Mouse (Mus musculus) embryonic facial prominence, embryonic 14.5 days (tissue): Measurements from ENCODE around the gene Poln. TPM values are rescaled to one million over a fixed set of nuclear protein-coding genes. Genes with fewer than 3 reads are reported as not detected.

Experiments
- ATAC-seq: fragments of 200-750 bp; cut with Nextera tagmentation; 2 replicates; pipeline ENCODE4 v1.8.0; 2017; ENCODE audit warnings: low read depth, moderate number of reproducible peaks, moderate TSS enrichment
- DNase-seq: peaks from one replicate; pipeline ENCODE4 v3.0.0-alpha.2; 2015; ENCODE audit warnings: low spot score
- H3K27ac ChIP-seq: fragments of 300-500 bp; sonication (generic); replicated peaks from 2 replicates; pipeline ENCODE4 v1.5.1; 2014; ENCODE audit warnings: low read depth, mild to moderate bottlenecking, low read length, moderate library complexity
- H3K27me3 ChIP-seq: fragments of 300-500 bp; sonication (generic); replicated peaks from 2 replicates; pipeline ENCODE4 v1.6.1; 2014; ENCODE audit warnings: low read length; ENCODE audit not compliant: control insufficient read depth, insufficient read depth
- H3K36me3 ChIP-seq: fragments of 300-500 bp; sonication (generic); 2 replicates; pipeline ENCODE4 v1.6.1; 2014; ENCODE audit warnings: low read length, mixed read lengths; ENCODE audit not compliant: control insufficient read depth, insufficient read depth
- H3K4me1 ChIP-seq: fragments of 300-500 bp; sonication (generic); 2 replicates; pipeline ENCODE4 v1.6.1; 2014; ENCODE audit warnings: antibody characterized with exemption, low read length; ENCODE audit not compliant: control insufficient read depth, insufficient read depth
- H3K4me2 ChIP-seq: fragments of 300-500 bp; sonication (generic); 2 replicates; pipeline ENCODE4 v1.6.1; 2014; ENCODE audit warnings: low read depth, mild to moderate bottlenecking, low read length, moderate library complexity, mixed read lengths
- H3K4me3 ChIP-seq: fragments of 300-500 bp; sonication (generic); 2 replicates; pipeline ENCODE4 v1.5.1; 2014; ENCODE audit warnings: low read depth, mild to moderate bottlenecking, low read length
- H3K9ac ChIP-seq: fragments of 300-500 bp; sonication (generic); 2 replicates; pipeline ENCODE4 v1.6.1; 2014; ENCODE audit warnings: low read depth, mild to moderate bottlenecking, low read length, moderate library complexity, mixed read lengths
- H3K9me3 ChIP-seq: fragments of 300-500 bp; sonication (generic); 2 replicates; pipeline ENCODE4 v1.6.1; 2016; ENCODE audit warnings: low read length; ENCODE audit not compliant: control insufficient read depth
- WGBS: fragments of 180-500 bp; shearing (Covaris S2); extraction: QIAGEN DNeasy Blood & Tissue Kit; methylation state at CpG from one replicate; pipeline ENCODE4 v1.1.7; 2014; 5-methylcytosine and 5-hydroxymethylcytosine counted together
- polyA plus RNA-seq: library from polyadenylated mRNA; unstranded; fragments of >200 nt; fragmentation: Nextera tagmentation; extraction: Ambion mirVana; gene quantifications from 2 replicates; pipeline ENCODE4 v1.2.1, GENCODE M21; 2014

Poln gene
- polyA plus RNA-seq, 1 experiment from 2014 or later: 1.9 TPM

GRCm38 (mm10) chr5:34018968-34019367 lies 150.3 kb downstream of the Poln start:
- no peak overlapping the region for H3K9ac ChIP-seq
- H3K27me3 ChIP-seq: no peaks in the 10 kb centered on the region
- DNase-seq (no peak), ATAC-seq (no peak)
- no peak overlapping the region for H3K4me3 ChIP-seq
- no peak overlapping the region for H3K27ac ChIP-seq
- 77% methylated on average over 4 of the region's 4 CpGs for WGBS
- no peak overlapping the region for H3K4me2 ChIP-seq
- H3K9me3 ChIP-seq: no peaks in the 10 kb centered on the region
- H3K36me3 ChIP-seq: no peaks in the 10 kb centered on the region
- no peaks in the 10 kb centered on the region for H3K4me1 ChIP-seq

DNA sequence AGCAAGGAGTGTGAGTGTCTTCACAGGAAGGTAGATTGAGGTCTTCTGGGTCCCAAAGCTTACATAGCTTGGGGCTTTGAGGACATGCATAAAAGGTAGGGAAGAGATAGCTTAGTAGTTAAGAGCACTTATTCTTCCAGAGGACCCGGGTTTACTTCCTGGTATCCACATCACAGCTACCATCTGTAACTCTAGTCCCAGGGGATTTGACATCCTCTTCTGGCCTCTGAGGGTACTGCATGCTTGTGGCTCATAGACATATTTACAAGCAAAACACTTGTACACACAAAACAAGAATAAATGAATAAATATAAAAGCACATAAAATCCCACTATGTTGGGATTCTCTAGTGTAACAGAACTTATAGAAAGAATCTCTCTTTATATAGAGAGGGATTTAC lies 154.6 kb downstream of the Poln start:
- no peak for DNase-seq
- H3K27ac ChIP-seq: no peak overlapping the region

GRCm38 (mm10) chr5:34007392-34007941 lies 161.8 kb downstream of the Poln start:
- 80% methylated on average over 4 of the region's 4 CpGs for WGBS
- Histone ChIP-seq H3K36me3 (no peaks in the 10 kb centered on the region), H3K4me1 (no peaks in the 10 kb centered on the region), H3K4me3 (no peak overlapping the region), H3K27ac (no peak overlapping the region), H3K4me2 (no peak overlapping the region), H3K27me3 (no peaks in the 10 kb centered on the region), H3K9me3 (no peaks in the 10 kb centered on the region), H3K9ac (no peak overlapping the region)
- no peak for DNase-seq
- ATAC-seq: no peak

More for the DNA sequence above, 154.6 kb downstream of the Poln start:
- Histone ChIP-seq H3K9me3 (no peaks in the 10 kb centered on the region), H3K9ac (no peak overlapping the region), H3K4me2 (no peak overlapping the region), H3K4me3 (no peak overlapping the region), H3K36me3 (no peaks in the 10 kb centered on the region), H3K27me3 (no peaks in the 10 kb centered on the region), H3K4me1 (no peaks in the 10 kb centered on the region)
- WGBS: 50% methylated on average over 1 of the region's 1 CpGs
- no peak for ATAC-seq

DNA sequence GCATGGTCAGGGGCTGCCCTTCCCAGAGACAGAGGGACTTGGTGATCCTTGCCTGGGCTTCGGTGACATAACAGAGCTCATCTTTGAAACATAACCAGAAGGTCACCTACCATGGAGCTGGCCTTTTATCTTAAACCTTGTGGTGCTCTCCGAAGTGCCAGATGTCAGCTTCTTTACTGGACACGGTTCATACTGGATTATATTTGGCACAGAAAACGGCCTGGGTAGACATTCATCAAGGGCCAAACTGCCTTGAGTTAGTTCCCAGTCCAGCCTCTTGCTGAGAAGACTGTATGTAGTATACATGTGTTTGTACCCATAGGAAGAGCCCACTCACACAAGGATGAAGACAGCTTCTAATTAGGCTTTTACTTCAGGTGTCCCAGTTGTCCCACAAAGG lies 162.4 kb downstream of the Poln start:
- WGBS: 77% methylated on average over 4 of the region's 4 CpGs
- Histone ChIP-seq H3K4me3 (no peak overlapping the region), H3K4me1 (no peaks in the 10 kb centered on the region), H3K36me3 (no peaks in the 10 kb centered on the region), H3K27me3 (no peaks in the 10 kb centered on the region), H3K9me3 (no peaks in the 10 kb centered on the region), H3K27ac (no peak overlapping the region), H3K9ac (no peak overlapping the region), H3K4me2 (no peak overlapping the region)
- ATAC-seq (no peak), DNase-seq (no peak)

DNA sequence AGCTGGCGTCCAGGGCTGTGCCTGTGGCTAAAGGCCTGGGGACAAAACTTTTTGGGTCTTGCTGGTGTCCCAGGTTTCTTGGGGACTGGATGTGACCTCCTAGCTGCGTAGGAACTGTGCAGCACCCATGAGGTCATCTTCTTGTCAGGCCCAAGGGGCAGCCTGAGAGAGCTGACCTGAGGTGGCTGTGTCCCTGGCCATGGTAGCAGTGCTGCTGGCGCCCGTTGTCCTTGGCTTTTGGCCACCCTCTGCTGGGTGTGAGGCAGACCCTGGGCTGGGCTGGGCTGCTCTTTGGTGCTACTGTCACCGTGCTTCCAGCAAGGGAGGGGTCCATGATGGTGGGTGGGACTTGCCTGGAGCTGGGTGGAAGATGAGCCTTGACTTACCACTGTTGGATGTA lies 164.6 kb downstream of the Poln start:
- H3K9me3 ChIP-seq: no peaks in the 10 kb centered on the region
- H3K4me2 ChIP-seq: no peak overlapping the region
- DNase-seq: no peak
- no peak overlapping the region for H3K27ac ChIP-seq
- no peak overlapping the region for H3K9ac ChIP-seq
- no peaks in the 10 kb centered on the region for H3K36me3 ChIP-seq
- 83% methylated on average over 5 of the region's 5 CpGs for WGBS
- no peak for ATAC-seq
- peaks cover 2% of the 10 kb centered on the region; the same call in 1 of the 2 replicates for H3K27me3 ChIP-seq
- no peaks in the 10 kb centered on the region for H3K4me1 ChIP-seq
- no peak overlapping the region for H3K4me3 ChIP-seq

GRCm38 (mm10) chr5:34002636-34003035 lies 166.6 kb downstream of the Poln start:
- WGBS: 88% methylated on average over 4 of the region's 4 CpGs
- Histone ChIP-seq H3K27ac (no peak overlapping the region), H3K36me3 (no peaks in the 10 kb centered on the region), H3K9me3 (no peaks in the 10 kb centered on the region), H3K4me1 (no peaks in the 10 kb centered on the region; the same call in 1 of the 2 replicates), H3K4me2 (no peak overlapping the region), H3K9ac (no peak overlapping the region), H3K27me3 (peaks cover 22% of the 10 kb centered on the region), H3K4me3 (no peak overlapping the region)
- no peak for DNase-seq
- ATAC-seq: no peak

DNA sequence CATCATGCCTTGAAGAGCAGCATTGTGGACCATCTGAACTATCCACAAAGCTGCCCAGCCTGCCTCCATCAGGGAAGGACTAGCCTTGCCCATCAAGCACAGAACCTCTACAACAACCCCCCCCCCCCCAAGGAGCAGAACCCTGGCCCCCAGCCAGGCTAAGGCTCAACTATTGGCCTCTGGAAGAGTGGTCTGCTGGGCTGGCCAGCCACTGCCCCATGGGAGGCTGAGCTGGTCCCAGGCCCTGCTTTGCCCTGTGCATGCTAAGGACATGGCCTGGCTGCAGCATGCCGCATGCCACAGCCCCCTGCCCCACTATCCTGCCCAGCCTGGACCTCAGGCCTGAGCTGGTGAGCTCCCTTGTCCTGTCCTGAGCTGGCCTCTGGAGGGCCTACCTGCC lies 167.8 kb downstream of the Poln start:
- Histone ChIP-seq H3K9me3 (no peaks in the 10 kb centered on the region), H3K4me3 (no peak overlapping the region), H3K9ac (no peak overlapping the region), H3K27ac (no peak overlapping the region), H3K4me2 (no peak overlapping the region), H3K27me3 (peaks cover 33% of the 10 kb centered on the region), H3K4me1 (no peaks in the 10 kb centered on the region; the same call in 1 of the 2 replicates), H3K36me3 (no peaks in the 10 kb centered on the region)
- ATAC-seq (no peak), DNase-seq (no peak)
- no CpG with 5 or more reads among the region's 1 CpGs for WGBS

DNA sequence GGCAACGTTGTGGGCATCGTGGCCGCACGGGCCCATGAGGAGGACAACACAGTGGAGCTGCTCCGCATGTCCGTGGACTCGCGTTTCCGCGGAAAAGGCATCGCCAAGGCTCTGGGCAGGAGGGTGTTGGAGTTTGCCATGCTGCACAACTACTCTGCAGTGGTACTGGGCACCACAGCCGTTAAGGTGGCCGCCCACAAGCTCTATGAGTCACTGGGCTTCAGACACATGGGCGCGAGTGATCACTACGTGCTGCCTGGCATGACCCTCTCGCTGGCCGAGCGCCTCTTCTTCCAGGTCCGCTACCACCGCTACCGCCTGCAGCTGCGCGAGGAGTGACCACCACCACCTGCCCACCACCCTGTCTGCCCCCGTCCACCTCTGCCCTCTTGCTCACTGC lies 168.4 kb downstream of the Poln start:
- ATAC-seq (no peak), DNase-seq (no peak)
- WGBS: 94% methylated on average over 25 of the region's 25 CpGs

DNA sequence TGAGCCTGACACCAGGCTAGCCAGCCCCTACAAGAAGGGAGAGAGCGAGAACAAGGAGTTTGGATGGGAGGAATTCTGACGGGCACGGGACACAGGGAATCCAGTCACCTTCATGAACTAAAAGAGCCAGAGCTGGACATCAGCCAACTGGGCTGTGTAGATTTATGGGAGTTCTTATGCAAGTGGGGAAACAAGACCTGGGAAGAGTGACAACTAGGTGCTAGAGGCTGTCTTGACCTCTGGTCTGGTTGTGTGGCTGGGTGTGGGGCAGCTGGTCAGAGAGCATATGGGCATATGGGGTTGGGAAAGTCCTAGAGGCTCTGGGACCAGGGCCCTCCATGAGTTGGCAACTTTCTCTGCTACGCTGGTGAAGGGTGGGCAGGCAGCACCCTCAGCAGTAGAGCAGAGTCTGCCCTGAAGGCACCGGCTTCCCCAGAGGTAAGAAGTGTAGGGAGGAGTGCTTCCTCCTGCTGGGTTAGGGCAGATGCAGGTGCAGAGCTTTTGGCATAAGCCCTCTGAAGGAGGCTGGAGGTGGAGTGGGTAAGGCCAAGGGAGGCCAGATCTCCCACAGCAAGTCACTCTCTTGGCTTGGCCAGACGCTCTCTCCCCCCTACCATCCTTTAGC lies 169.7 kb downstream of the Poln start:
- Histone ChIP-seq H3K4me2 (no peak overlapping the region), H3K27me3 (peaks cover 52% of the 10 kb centered on the region), H3K36me3 (no peaks in the 10 kb centered on the region), H3K4me3 (no peak overlapping the region), H3K27ac (no peak overlapping the region), H3K9me3 (no peaks in the 10 kb centered on the region), H3K4me1 (peaks cover 4% of the 10 kb centered on the region; the same call in 1 of the 2 replicates), H3K9ac (no peak overlapping the region)
- ATAC-seq (no peak), DNase-seq (no peak)
- 82% methylated on average over 6 of the region's 6 CpGs for WGBS

More for the DNA sequence above, 168.4 kb downstream of the Poln start:
- Histone ChIP-seq H3K9ac (no peak overlapping the region), H3K4me1 (peaks cover 1% of the 10 kb centered on the region; the same call in 1 of the 2 replicates), H3K27me3 (peaks cover 39% of the 10 kb centered on the region), H3K9me3 (no peaks in the 10 kb centered on the region), H3K4me2 (no peak overlapping the region), H3K36me3 (no peaks in the 10 kb centered on the region), H3K27ac (no peak overlapping the region), H3K4me3 (no peak overlapping the region)
